Mouse (Mus musculus) c-Kit-positive CD71-positive TER-119-positive erythroid progenitor cells, embryonic 14.5 days (primary cell): ENCODE results near the gene Trarg1.
"Not testable (repeated sequence)": the region's sequence is repeated elsewhere in the genome, so short reads cannot be mapped to it uniquely, and the experiment has no call there.

Experiments used
- DNase-seq: peaks from one replicate; pipeline ENCODE4 v3.0.0-alpha.2; 2013; ENCODE audit warnings: low spot score

The Trarg1 gene

GRCm38 (mm10) chr11:76679508-76679907, at the start of gene Trarg1:
TSS of gene Trarg1 (plus strand) at chr11:76679808.
- not testable (repeated sequence) for DNase-seq

GRCm38 (mm10) chr11:76630023-76630422, 49.6 kb upstream of the Trarg1 start:
- no peak for DNase-seq

GRCm38 (mm10) chr11:76630487-76630886, 49.1 kb upstream of the Trarg1 start:
- no peak for DNase-seq

- DNase-seq = no peak
Observed at GRCm38 (mm10) chr11:76639269-76639985, 40.2 kb upstream of the Trarg1 start.

- no peak for DNase-seq
Observed at GRCm38 (mm10) chr11:76640231-76640630, 39.4 kb upstream of the Trarg1 start.

- DNase-seq = no peak
Observed at GRCm38 (mm10) chr11:76644257-76644656, 35.4 kb upstream of the Trarg1 start.

GRCm38 (mm10) chr11:76645036-76645435, 34.6 kb upstream of the Trarg1 start:
- no peak for DNase-seq

GRCm38 (mm10) chr11:76645955-76646354, 33.7 kb upstream of the Trarg1 start:
- DNase-seq = peak; percentile 59

GRCm38 (mm10) chr11:76647062-76647461, 32.5 kb upstream of the Trarg1 start:
- DNase-seq = no peak

- peak; percentile 52 for DNase-seq
Observed at GRCm38 (mm10) chr11:76647500-76647899, 32.1 kb upstream of the Trarg1 start.

GRCm38 (mm10) chr11:76650862-76651560, 28.6 kb upstream of the Trarg1 start:
- no peak for DNase-seq

- no peak for DNase-seq
Observed at GRCm38 (mm10) chr11:76652838-76653334, 26.7 kb upstream of the Trarg1 start.

- peak; percentile 13 for DNase-seq
Observed at GRCm38 (mm10) chr11:76655106-76655505, 24.5 kb upstream of the Trarg1 start.

- DNase-seq = no peak
Observed at GRCm38 (mm10) chr11:76657450-76657970, 22.1 kb upstream of the Trarg1 start.

- DNase-seq = no peak
Observed at GRCm38 (mm10) chr11:76659138-76659930, 20.3 kb upstream of the Trarg1 start.

GRCm38 (mm10) chr11:76661790-76662468, 17.7 kb upstream of the Trarg1 start:
- DNase-seq = peak; percentile 16

GRCm38 (mm10) chr11:76666002-76666649, 13.5 kb upstream of the Trarg1 start:
- no peak for DNase-seq

GRCm38 (mm10) chr11:76667807-76668206, 11.8 kb upstream of the Trarg1 start:
- no peak for DNase-seq

GRCm38 (mm10) chr11:76671871-76672475, 7.6 kb upstream of the Trarg1 start, which contains the start of gene Bhlha9:
TSS of gene Bhlha9 (plus strand) at chr11:76672470.
- DNase-seq = no peak

GRCm38 (mm10) chr11:76672561-76673384, 6.8 kb upstream of the Trarg1 start:
- no peak for DNase-seq
